Mouse (Mus musculus): Measurements from ENCODE around the gene Thsd7b.

Thsd7b gene

DNA sequence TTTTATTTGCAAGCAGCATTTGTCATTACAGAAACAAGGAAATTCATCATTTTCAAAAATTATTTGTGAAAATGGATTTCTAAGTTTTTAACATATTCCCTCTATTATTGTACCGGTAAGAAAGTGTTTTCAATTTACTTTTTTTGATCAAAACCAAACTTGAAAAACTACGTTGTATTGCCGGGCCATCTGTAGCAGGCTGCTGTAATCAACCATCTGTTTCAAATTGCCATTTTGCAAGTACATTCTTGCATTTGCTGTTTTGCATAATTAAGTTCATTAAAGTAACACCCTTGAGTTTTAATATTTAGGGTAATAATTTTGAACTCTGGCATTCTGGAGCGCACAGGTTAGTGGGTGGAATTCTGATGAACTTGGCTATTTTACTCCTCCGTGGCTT lies 246.6 kb downstream of the Thsd7b start:
- no peak for DNase-seq (ENCODE audit: extremely low spot score)

DNA sequence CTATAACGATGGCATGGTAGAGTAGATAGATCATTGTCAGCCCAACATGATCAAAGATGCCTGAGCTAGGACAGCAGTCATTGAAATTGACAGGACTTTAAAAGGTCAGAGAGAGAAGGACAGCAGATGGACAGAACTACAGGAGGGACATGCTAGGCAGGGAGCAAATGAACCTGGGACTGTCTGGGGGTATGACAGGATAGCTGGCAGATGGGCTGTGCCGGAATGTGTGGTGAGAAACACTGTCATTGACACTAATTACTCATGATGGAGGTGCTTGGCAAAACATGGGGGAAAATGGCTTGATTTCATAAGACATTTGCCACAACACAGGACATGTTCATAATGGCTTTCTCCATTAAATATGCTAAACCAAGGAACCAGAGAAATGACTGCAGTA lies 253.9 kb downstream of the Thsd7b start:
- DNase-seq (ENCODE audit: extremely low spot score), result no peak

DNA sequence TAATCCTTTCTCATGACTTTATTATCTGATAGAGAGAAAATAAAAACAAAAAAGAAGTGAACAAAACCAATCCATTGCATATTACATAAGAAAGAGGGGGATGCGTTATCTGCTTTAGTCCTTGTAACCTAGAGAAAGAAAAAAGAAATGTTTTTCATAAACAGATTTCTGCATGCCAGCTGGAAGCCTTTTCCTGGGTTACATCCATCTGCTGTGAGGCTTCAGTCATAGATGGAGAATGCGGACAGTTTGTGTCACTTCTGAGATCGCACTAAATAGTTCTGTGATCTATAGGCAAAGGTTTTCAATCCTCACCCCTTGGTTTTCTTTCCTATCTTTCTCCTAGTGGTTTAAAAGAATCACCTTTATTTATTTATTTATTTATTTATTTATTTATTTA lies 259.1 kb downstream of the Thsd7b start:
- no peak for DNase-seq (ENCODE audit: extremely low spot score)

DNA sequence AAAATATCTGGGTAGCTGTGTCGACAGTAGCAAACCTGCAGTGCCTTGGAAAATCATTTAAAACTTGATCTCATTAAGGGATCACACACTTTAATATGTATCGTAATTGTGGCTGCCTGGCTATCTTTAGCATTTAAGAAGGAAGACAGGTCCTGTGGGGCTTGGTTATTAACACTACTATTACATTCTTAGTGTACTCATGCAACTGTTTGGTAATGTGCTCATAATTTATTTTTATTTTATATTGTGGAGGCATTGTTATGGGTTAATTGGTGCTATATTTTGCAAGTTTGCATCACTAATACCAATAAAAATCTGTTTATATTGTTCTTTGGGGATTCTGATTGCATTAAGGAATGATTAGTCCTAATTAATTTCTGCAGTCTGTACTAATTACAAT lies 265.4 kb downstream of the Thsd7b start:
- no peak for DNase-seq (ENCODE audit: extremely low spot score)

DNA sequence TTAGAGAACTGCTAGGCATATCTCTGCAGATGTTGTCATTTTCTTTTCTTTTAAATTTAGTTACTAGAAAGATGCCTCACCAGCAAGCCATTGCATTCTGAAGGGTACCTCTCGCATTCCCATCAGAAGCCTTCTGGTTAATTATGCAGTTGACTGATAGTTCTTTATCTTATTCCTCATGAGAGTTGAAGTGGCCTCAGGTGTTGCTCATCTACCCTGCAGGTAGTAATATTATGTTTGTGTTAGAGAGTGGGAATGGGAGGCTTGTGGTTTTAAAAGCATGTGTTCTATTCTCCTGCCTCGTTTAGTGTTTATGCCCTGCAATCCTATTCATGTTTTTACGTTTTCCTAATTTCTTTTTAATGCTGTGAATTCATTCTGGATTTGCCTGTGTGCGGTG lies 265.9 kb downstream of the Thsd7b start:
- DNase-seq (ENCODE audit: extremely low spot score), result no peak

DNA sequence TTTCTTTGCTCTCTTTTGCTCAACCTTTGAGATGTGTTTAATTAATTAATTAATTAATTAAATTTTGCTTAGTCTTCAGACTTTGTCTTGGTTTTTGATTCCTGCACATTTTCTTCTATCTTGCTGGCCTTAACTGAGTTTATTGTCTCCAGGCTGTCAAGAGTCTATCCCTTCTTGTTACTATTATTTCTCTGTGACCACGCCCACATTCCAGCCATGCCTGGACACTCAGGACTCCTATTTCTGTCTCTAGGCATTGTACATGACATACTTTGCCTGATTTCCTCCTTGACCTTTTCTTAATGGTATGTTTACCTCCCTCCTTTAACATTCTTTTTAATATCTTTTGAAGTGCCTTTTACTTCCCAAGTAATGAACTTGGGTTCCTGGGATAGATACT lies 267.6 kb downstream of the Thsd7b start:
- DNase-seq (ENCODE audit: extremely low spot score), result no peak

DNA sequence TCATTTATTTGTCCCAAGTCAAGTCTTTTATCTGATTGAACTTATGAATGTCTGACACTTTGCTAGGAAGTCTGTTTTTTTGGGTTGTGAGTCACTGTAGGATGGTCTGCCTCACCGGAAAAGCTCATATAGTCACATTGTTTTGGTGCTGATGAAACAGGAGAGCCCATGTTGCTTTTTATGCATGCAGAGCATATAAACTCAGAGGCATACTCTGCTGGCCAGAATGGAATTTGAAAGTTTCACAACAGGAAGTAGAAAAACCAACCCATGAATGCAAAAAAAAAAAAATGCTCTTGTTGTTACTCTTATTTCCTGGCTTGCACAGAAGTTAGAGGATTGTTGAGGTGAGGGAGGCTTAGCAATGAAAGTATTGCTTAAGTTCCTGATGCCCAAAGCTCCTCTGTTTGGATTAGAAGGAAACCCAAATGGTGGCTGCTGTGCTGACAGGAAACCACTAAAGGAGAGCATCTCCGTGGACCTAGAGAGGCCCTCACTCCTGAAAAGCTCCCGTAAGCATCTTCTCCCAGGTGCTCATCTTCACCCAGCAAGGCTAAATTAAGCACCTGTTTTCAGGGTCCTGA lies 269.6 kb downstream of the Thsd7b start:
- no peak for DNase-seq (ENCODE audit: extremely low spot score)

DNA sequence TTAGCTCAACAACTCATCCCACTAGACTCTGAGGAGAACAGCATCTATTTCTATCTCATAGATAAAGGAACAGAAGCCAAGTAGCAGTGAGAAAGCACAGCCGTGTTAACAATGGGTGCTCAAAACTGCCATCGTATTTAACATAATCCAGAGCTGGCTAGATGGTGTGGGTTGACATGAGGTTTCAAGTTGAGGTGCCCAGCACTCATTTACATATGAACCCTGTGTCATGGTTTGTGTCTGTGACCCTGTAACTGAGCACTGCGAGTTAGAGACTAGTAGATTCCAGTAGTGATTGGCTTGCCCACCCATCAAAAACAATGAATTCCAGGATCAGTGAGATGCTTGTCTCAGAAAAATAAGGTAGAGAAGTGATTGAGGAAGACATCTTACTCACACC lies 270.1 kb downstream of the Thsd7b start:
- DNase-seq (ENCODE audit: extremely low spot score), result no peak

DNA sequence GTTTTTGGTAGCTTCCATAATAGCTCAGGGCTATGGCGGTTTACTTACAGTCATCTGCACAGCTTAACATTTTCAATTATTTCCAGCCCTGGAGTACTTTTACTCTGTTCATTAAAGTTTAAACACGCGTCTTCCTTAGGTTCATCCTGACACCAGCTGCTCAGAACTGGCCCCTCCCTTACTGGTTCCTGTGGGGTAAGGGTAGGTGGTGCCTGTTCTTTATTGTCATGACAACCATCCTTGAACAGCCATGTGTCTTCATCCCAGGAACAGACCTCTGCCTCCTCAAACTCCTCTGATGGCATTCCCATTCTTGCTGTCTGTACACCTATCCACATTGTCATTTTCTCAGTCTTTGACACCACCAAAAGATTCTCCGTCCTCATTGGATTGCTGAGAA lies 285.0 kb downstream of the Thsd7b start:
- no peak for DNase-seq (ENCODE audit: extremely low spot score)

DNA sequence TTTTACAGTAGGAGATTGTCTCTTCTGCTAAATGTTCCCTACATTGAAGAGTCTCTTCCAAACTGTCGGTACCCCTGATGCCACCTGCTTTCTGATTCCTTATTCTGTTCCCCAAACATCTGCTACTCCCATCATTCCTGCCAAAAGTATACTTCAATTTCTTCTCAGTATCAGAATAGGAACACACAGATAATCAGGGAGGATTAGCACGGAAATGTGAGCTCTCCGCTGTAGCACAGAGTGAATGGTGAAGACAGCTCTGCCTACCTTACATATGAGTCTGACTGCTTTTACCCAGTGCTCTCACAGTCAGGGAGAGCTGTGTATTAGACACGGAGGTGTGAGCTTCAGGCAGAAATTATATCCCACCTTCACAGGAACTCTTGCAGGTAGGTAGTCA lies 286.0 kb downstream of the Thsd7b start:
- no peak for DNase-seq (ENCODE audit: extremely low spot score)

DNA sequence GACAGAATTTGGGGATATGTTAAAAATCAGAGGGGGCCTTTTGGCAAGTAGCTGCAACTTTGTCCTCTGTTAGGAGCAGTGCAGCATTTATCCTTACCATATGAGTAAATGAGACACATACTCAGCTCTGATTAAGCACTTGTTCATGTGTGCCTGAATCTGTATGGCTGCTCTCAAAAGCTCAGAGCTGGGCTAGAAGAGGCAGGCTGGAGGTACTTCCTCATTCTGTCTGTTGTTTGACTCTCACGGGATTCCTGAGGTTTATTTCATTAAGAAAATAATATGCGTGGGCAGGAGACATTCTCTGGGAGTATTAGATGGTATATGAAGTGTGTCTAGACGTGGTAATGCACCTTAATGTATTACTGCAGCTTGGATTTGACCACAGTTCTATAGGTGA lies 286.7 kb downstream of the Thsd7b start:
- no peak for DNase-seq (ENCODE audit: extremely low spot score)

DNA sequence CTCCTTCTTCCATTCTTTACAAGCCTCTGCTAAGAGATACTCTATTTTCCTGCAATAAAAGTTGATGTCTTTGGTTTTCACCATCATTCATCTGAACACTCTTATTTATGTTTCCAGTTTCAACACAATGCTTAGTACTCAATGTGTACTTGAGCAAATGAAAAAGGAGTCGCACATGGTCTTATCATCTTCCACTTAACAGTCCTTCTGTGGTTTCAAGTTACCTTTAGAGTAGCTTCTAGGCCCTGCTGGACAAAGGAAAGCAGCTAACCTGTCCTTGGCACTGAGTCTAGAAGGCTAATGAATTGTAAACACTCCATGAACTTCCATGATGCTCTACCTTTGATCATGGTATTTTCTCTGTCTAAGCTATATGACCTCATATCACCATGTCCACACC lies 289.6 kb downstream of the Thsd7b start:
- DNase-seq (ENCODE audit: extremely low spot score), result no peak

DNA sequence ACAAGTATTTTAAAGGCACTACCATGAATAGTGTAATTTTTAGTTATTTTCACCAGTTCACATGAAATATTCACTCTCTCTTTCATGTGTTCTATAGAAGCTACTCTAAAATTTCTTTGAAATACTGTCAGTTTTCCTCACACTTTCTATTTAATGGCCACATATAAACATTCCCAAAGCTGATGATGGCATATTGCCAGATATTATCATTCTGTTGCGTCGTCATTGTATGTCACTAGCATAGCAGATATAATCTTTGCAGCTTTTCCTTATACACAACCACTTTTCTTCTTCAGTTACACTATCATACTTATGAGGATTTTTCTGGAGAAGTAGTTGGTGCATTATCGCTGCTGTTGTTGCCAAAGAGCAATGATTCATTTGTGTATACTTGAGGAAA lies 297.4 kb downstream of the Thsd7b start:
- no peak for DNase-seq (ENCODE audit: extremely low spot score)

DNA sequence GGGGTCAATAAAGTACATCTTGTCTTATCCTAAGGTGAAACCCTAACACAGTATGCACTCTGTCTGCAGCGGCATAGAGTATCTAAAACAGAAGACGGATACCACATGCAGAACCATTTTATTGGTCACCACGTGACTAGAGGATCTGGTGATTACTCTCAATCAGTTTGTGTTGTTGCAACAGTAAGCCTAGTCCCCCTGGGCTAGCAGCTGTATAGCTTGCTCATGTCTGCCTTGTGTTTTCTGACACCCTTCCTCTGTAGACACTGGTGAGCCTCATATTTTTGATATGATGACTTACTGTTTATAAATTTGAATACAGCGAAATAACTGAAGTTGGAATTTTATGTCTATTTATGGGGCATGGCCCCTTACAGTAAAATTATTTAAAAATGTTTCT lies 306.9 kb downstream of the Thsd7b start:
- no peak for DNase-seq (ENCODE audit: extremely low spot score)

DNA sequence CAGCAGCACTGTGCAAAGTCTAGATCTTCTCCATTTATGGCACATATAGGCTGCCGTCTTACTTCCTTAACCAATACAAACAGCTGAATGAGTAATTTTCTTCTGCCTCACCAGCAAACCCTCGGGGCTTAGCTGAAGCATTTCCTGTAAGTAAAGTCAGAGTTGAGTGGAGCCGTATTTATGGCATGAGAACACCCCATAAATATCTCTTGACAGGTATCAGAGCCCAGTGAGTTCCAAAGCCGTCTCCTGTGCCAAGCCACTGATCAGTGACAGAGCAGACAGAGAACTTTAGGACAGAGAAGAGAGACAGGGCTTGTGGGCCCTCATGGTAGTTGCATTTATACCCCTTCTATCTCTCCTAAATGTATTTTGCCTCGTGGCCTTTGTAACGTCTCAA lies 313.5 kb downstream of the Thsd7b start:
- DNase-seq (ENCODE audit: extremely low spot score), result no peak

DNA sequence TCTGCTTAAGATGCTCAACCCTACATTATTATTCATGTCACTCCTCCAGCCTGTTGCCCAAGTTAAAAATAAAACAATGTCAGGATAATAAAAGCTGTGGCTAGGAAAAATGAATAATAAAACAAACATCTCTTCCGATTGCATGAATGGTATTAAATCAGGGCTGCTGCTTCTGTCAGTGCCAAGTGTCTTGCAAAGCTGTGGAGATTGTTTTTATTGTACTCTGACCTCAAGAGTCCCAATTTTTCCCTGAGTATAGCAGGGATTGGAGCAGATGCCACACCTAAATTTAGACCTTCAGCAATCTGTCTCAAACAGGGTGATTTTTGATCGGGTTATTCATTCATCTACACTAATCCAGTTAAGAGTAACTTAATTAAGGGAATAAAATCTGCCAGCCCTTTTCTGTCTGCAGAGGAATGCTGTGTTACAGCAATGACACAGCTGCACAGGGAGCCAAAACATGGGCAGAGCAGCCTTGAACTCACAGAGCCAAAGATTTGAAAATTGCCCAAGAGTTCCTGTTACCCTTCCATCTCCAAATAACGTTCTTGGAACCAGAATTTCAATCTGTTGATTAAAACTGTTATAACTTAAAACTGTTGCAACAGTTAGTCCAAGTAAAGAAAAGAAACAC lies 316.4 kb downstream of the Thsd7b start:
- DNase-seq (ENCODE audit: extremely low spot score), result no peak

DNA sequence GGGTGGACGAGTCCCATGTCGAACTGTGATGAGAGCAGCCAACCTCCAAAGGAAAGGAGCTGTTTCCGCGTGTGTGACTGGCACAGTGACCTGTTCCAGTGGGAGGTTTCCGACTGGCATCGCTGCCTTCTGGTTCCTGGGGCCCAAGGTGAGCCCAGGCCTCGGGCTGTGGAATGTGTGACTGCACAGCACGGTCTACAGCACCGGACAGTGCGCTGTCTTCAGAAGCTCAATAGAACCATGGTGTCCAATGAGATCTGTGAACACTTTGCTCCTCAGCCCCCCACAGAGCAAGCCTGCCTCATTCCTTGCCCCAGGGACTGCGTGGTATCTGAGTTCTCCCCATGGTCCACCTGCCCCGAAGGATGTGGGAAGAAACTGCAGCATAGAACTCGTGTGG lies 322.3 kb downstream of the Thsd7b start:
- no peak for DNase-seq (ENCODE audit: extremely low spot score)

DNA sequence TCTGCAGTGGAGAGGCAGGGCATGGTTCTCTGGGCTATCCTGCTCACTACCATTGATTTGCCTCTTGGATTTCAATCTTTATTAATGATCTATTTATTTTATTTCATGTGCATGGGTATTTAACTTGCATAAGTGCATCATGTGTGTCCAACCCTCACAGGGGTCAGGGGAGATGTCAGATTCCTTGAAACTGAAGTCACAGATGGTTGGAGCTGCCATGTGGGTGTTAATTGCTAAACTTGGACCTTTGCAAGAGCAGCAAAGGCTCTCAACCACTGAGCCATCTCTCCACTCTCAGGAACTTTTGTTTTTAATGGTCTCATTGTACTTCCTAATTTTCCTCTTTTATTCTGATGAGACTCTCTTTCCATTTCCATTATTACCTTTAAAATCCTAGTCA lies 327.8 kb downstream of the Thsd7b start:
- DNase-seq (ENCODE audit: extremely low spot score), result no peak

DNA sequence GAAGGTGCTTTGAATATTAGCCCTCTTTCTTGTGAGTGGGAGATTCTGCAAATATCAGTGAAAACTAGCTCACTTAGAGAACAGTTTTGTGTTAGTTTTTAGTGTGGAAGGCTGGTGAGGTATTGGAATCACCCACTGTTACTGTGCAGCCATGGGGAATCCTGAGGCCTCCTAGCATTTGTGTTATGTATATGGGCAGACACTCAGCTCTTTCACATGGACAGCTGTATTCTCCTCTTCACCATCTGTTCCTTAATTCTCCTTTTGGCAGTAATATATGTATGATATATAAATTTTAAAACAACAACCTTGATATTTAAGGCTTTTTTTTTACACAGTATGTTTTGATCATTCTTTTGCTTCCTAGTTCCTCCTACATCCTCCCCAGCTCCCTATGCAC lies 329.2 kb downstream of the Thsd7b start:
- no peak for DNase-seq (ENCODE audit: extremely low spot score)

DNA sequence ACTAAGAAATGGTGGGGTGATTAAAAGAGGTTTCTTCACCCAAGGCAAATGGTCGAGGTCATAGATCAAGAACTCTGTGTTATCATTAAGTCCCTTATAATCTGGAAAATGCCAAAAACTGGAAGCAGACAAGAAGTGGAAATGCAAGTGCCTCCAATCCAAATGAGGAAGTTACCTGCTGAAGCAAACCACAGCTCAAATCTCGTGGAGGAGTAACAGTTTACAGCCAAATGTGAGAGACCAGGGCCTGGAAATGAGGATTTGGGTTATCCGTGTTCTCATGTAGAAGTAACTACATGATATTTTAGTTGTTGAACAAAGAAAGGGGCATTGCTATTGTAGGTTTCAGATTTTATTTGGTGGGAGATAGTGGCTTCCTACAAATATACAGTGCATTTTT lies 335.3 kb downstream of the Thsd7b start:
- DNase-seq (ENCODE audit: extremely low spot score), result no peak

DNA sequence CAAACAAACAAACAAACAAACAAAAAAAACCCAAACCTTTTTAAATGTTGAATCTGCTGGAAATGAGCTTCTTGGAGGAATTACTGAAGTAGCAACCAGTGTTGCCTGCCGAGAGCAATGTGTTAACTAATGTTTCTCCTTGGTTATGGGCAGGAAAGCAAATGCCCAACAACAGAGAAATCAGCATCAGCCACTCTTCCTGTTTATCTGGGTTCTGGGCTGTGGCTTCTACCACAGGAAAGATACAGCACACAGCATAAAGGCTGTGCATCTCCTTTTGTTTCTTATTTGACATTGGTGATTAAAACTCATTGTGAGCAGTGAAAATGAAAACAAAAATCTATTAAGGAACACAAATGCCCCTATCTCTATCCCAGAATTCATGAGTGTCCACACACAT lies 343.0 kb downstream of the Thsd7b start:
- DNase-seq (ENCODE audit: extremely low spot score), result no peak

DNA sequence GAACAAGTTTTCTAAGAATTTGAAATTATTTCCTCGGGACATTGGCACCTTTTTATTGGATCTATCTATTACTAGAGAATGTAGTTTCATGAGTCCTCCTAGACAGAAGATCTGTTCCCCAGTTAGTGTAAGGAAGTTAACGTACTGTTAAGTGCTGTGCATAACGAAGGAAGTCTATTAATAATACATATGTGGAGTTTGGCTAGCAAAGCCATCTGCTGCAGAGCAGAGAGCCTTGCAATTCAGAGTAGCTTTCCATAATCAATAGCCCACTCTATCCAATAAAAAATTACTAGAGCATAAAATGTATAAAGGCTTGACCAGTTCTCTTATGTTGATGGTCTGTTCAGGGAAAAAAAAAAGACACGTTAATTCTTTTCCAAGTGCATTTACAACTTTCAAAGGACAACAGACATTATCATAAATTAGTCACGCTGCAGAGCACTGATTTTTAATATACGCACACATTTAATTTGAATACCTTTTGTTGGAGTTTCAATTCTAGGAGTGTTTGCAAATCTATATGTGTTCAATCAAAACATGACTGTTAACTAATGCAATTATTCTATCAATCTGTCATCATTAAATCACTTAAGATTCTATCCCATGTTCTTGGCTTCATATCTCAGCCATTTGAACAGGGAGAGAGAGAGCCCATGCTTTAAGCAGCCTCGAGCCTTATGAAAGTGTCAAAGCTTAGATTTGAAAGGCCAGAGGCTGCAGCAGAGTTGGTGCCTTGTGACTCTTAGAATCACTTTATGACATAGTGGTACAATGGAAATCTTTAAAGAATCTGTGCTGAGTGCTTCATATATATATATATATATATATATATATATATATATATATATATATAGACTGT lies 346.6 kb downstream of the Thsd7b start:
- no peak for DNase-seq (ENCODE audit: extremely low spot score)

DNA sequence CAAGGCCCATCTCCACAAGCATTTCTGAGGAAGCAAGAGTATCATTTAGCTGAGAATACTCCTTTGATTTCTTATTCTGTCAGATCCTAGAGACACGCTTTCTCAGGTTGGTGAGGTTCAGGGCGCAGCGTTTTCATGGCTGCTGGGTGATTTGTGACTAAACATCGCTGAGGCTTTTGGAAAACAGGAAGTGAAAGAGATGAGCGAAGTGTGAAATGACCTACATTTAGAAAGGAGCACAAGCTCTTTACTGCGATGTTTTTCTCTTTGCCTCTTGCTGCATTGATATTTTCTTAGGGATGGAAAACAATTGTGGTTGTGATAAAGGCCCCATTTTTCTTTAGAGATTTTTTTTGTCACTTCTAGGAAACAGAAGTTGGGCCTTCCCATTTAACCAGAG lies 351.4 kb downstream of the Thsd7b start:
- no peak for DNase-seq (ENCODE audit: extremely low spot score)
